Mouse (Mus musculus) MEL (cell line): ENCODE measurements around the gene Fscn2. TPM values are rescaled to one million over a fixed set of nuclear protein-coding genes. Genes with fewer than 3 reads are reported as not detected.
"Not testable (repeated sequence)": the region's sequence is repeated elsewhere in the genome, so short reads cannot be mapped to it uniquely, and the experiment has no call there.

ENCODE experiments used
- DNase-seq: peaks from one replicate; pipeline ENCODE4 v3.0.0; 2011; ENCODE audit warnings: low read depth, low spot score
- H3K27ac ChIP-seq: 2 replicates; pipeline ENCODE4 v1.5.1; 2012; ENCODE audit warnings: low read depth, mild to moderate bottlenecking, control low read depth, low read length, moderate library complexity; ENCODE audit not compliant: control insufficient read depth
- H3K27me3 ChIP-seq, 2 experiments: fragments of 150-350 bp in 1 of 2; sonication (generic) in 1 of 2; 2 replicates each; pipeline ENCODE4 v1.6.1; 2012; ENCODE audit warnings: low read length in 2 of 2, mild to moderate bottlenecking in 2 of 2, improper control_type of control experiment in 1 of 2, moderate library complexity in 1 of 2; ENCODE audit not compliant: insufficient read depth in 2 of 2, control insufficient read depth in 1 of 2
- H3K36me3 ChIP-seq, 2 experiments: 2 replicates each; pipeline ENCODE4 v1.6.1; 2012 to 2014; ENCODE audit warnings: low read length in 2 of 2, improper control_type of control experiment in 1 of 2, inconsistent platforms in 1 of 2, mild to moderate bottlenecking in 1 of 2; ENCODE audit not compliant: insufficient read depth in 2 of 2, control insufficient read depth in 1 of 2
- H3K4me1 ChIP-seq, 2 experiments: fragments of 150-350 bp in 1 of 2; sonication (generic) in 1 of 2; 2 replicates each; pipeline ENCODE4 v1.6.1; 2012; ENCODE audit warnings: low read length in 2 of 2, improper control_type of control experiment in 1 of 2, mild to moderate bottlenecking in 1 of 2; ENCODE audit not compliant: insufficient read depth in 2 of 2, control insufficient read depth in 1 of 2
- H3K4me3 ChIP-seq, 2 experiments: fragments of 150-350 bp in 1 of 2; sonication (generic) in 1 of 2; 2 replicates each; pipeline ENCODE4 v1.5.1; 2012; ENCODE audit warnings: low read depth in 2 of 2, low read length in 2 of 2, mild to moderate bottlenecking in 2 of 2, moderate library complexity in 2 of 2, control low read depth in 1 of 2, improper control_type of control experiment in 1 of 2; ENCODE audit not compliant: control insufficient read depth in 1 of 2, insufficient read depth in 1 of 2
- H3K79me2 ChIP-seq: 2 replicates; pipeline ENCODE4 v1.6.1; 2012; ENCODE audit warnings: mild to moderate bottlenecking, low read length, moderate library complexity; ENCODE audit not compliant: control insufficient read depth, poor library complexity, insufficient read depth
- H3K9ac ChIP-seq: 2 replicates; pipeline ENCODE4 v1.6.1; 2012; ENCODE audit warnings: low read depth, mild to moderate bottlenecking, control low read depth, low read length, moderate library complexity; ENCODE audit not compliant: control insufficient read depth, poor library complexity, severe bottlenecking
- H3K9me3 ChIP-seq: fragments of 150-350 bp; sonication (generic); replicated peaks from 2 replicates; pipeline ENCODE4 v1.6.1; 2012; ENCODE audit warnings: mild to moderate bottlenecking, low read length, improper control_type of control experiment, moderate library complexity; ENCODE audit not compliant: insufficient read depth
- BHLHE40 ChIP-seq: IDR thresholded peaks from 2 replicates; pipeline ENCODE4 v1.6.1; 2012; ENCODE audit warnings: low read depth, mild to moderate bottlenecking, inconsistent platforms, low read length, improper control_type of control experiment, borderline replicate concordance
- ELF1 ChIP-seq: IDR thresholded peaks from 2 replicates; pipeline ENCODE4 v1.6.1; 2014; ENCODE audit warnings: low read depth, mild to moderate bottlenecking, inconsistent platforms, low read length, improper control_type of control experiment, moderate library complexity
- EP300 ChIP-seq, 2 experiments: IDR thresholded peaks; 2 replicates each; pipeline ENCODE4 v1.6.1; 2011; ENCODE audit warnings: improper control_type of control experiment in 2 of 2, low read length in 2 of 2, low read depth in 1 of 2, mild to moderate bottlenecking in 1 of 2
- GATA1 ChIP-seq: IDR thresholded peaks from 2 replicates; pipeline ENCODE4 v1.6.1; 2011; ENCODE audit warnings: low read depth, low read length, improper control_type of control experiment
- HCFC1 ChIP-seq: IDR thresholded peaks from 2 replicates; pipeline ENCODE4 v1.6.1; 2012; ENCODE audit warnings: low read depth, mild to moderate bottlenecking, inconsistent platforms, low read length, improper control_type of control experiment, moderate library complexity
- MAX ChIP-seq: IDR thresholded peaks from 2 replicates; pipeline ENCODE4 v1.6.1; 2011; ENCODE audit warnings: low read length, improper control_type of control experiment
- MAZ ChIP-seq: IDR thresholded peaks from 2 replicates; pipeline ENCODE4 v1.6.1; 2012; ENCODE audit warnings: low read depth, mild to moderate bottlenecking, inconsistent platforms, low read length, improper control_type of control experiment
- MYC ChIP-seq: IDR thresholded peaks from 2 replicates; pipeline ENCODE4 v1.6.1; 2011; ENCODE audit warnings: low read depth, mild to moderate bottlenecking, low read length, improper control_type of control experiment, moderate library complexity
- NELFE ChIP-seq: IDR thresholded peaks from 2 replicates; pipeline ENCODE4 v1.6.1; 2011; ENCODE audit warnings: low read depth, low read length, improper control_type of control experiment
- POLR2A ChIP-seq, 2 experiments: IDR thresholded peaks; 2 replicates each; pipeline ENCODE4 v1.6.1; 2011 to 2012; ENCODE audit warnings: low read length in 2 of 2, mild to moderate bottlenecking in 2 of 2, control low read depth in 1 of 2, improper control_type of control experiment in 1 of 2, low read depth in 1 of 2, moderate library complexity in 1 of 2; ENCODE audit not compliant: control insufficient read depth in 1 of 2, insufficient read depth in 1 of 2, poor library complexity in 1 of 2
- POLR2AphosphoS2 ChIP-seq: IDR thresholded peaks from 2 replicates; pipeline ENCODE4 v1.6.1; 2011; ENCODE audit warnings: low read length, improper control_type of control experiment
- RCOR1 ChIP-seq: IDR thresholded peaks from 2 replicates; pipeline ENCODE4 v1.6.1; 2012; ENCODE audit warnings: low read depth, mild to moderate bottlenecking, inconsistent platforms, low read length, improper control_type of control experiment
- SIN3A ChIP-seq: IDR thresholded peaks from 2 replicates; pipeline ENCODE4 v1.6.1; 2012; ENCODE audit warnings: low read length, improper control_type of control experiment, inconsistent platforms
- SMC3 ChIP-seq: IDR thresholded peaks from 2 replicates; pipeline ENCODE4 v1.6.1; 2011; ENCODE audit warnings: low read depth, low read length, improper control_type of control experiment
- TBP ChIP-seq: IDR thresholded peaks from 2 replicates; pipeline ENCODE4 v1.8.0; 2011; ENCODE audit warnings: low read depth, low read length, improper control_type of control experiment
- TCF12 ChIP-seq: IDR thresholded peaks from 2 replicates; pipeline ENCODE4 v1.6.1; 2014; ENCODE audit warnings: low read depth, mild to moderate bottlenecking, inconsistent platforms, low read length, improper control_type of control experiment, moderate library complexity
- UBTF ChIP-seq: IDR thresholded peaks from 2 replicates; pipeline ENCODE4 v1.6.1; 2012; ENCODE audit warnings: low read depth, mild to moderate bottlenecking, inconsistent platforms, low read length, improper control_type of control experiment, moderate library complexity, borderline replicate concordance; ENCODE audit not compliant: insufficient read depth
- USF1 ChIP-seq: IDR thresholded peaks from 2 replicates; pipeline ENCODE4 v1.6.1; 2014; ENCODE audit warnings: low read depth, mild to moderate bottlenecking, inconsistent platforms, low read length, improper control_type of control experiment, moderate library complexity
- USF2 ChIP-seq, 2 experiments: IDR thresholded peaks; 2 replicates each; pipeline ENCODE4 v1.6.1; 2011 to 2012; ENCODE audit warnings: improper control_type of control experiment in 2 of 2, low read length in 2 of 2, borderline replicate concordance in 1 of 2, inconsistent platforms in 1 of 2, low read depth in 1 of 2, mild to moderate bottlenecking in 1 of 2; ENCODE audit not compliant: insufficient read depth in 1 of 2
- ZMIZ1 ChIP-seq: IDR thresholded peaks from 2 replicates; pipeline ENCODE4 v1.6.1; 2012; ENCODE audit warnings: low read depth, mild to moderate bottlenecking, inconsistent platforms, low read length, improper control_type of control experiment, moderate library complexity
- polyA plus RNA-seq, 2 experiments: library from polyadenylated mRNA; stranded (reverse) in 1 of 2; unstranded in 1 of 2; fragments of >175 nt in 1 of 2; fragments of >200 nt in 1 of 2; gene quantifications; 2 replicates each; pipeline versions ENCODE4 v1.2.1 to v1.2.4; 2012; ENCODE audit warnings: low replicate concordance in 2 of 2, low read depth in 1 of 2; ENCODE audit not compliant: insufficient read length in 2 of 2, insufficient read depth in 1 of 2, missing spikeins in 1 of 2
- total RNA-seq: library from RNA; depleted of rRNA; stranded (reverse); fragments of 300-350 nt; gene quantifications from 2 replicates; pipeline ENCODE4 v1.2.3, GENCODE M21; 2012

Gene Fscn2
- total and polyA plus RNA-seq, 3 experiments, result 0.61 to 0.62 TPM; not detected in 1

DNA sequence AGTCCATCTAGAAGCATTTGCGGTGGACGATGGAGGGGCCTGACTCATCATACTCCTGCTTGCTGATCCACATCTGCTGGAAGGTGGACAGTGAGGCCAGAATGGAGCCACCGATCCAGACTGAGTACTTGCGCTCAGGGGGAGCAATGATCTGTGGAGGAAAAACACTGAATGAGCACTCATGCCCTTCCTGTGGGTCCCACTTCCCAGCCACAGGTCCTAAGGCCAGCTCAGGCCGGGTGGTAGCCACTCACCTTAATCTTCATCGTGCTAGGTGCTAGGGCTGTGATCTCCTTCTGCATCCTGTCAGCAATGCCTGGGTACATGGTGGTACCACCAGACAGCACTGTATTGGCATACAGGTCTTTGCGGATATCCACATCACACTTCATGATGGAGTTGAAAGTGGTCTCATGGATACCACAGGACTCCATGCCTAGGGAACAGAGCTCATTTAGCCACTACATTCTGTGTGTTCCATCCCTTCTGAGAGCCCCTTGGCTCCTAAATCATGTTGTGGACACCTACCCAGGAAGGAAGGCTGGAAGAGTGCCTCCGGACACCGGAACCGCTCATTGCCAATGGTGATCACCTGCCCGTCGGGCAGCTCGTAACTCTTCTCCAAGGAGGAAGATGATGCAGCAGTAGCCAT lies 14.8 kb upstream of the Fscn2 start:
- H3K4me3 ChIP-seq, result peak overlapping the region; percentile 27 to 41
- peaks cover 21% of the 10 kb centered on the region for H3K79me2 ChIP-seq
- H3K36me3 ChIP-seq, DNase-seq, H3K27me3 ChIP-seq, H3K9me3 ChIP-seq, H3K27ac ChIP-seq: not testable (repeated sequence)
- H3K9ac ChIP-seq, result peak overlapping the region; percentile 27
- TF ChIP-seq POLR2A (IDR thresholded peaks at IDR 0.05; ENCODE audit: control insufficient read depth in 1 of 2, insufficient read depth in 1 of 2, low read depth in 1 of 2, low read length in 2 of 2, poor library complexity in 1 of 2), result peak in 1 of 2 experiments; percentile 19; a peak in 1 of 4 replicates
- H3K4me1 ChIP-seq, result peaks cover 0 to 13% of the 10 kb centered on the region in 2 experiments; a peak in 3 of 4 replicates

DNA sequence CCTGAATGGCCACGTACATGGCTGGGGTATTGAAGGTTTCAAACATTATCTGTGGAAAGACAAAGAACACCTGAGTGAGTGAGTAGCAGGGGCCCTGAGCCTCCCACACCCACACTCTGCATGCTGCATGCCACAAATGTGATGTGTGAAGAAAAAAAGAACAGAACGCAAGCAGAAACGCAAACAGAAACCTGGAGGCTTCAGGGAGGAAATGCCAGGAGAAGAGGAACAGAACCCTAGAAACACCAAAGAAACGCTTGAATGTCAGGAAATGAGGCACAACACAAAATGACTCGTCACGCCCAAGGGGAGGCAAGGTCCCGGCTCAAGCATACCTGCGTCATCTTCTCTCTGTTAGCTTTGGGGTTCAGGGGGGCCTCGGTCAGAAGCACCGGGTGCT lies 14.0 kb upstream of the Fscn2 start:
- Histone ChIP-seq H3K4me1 (peaks cover 0 to 18% of the 10 kb centered on the region in 2 experiments; a peak in 3 of 4 replicates), H3K4me3 (peak overlapping the region; percentile 88 to 93), H3K27me3 (no peaks in the 10 kb centered on the region), H3K79me2 (peaks cover 21% of the 10 kb centered on the region), H3K9me3 (no peaks in the 10 kb centered on the region), H3K27ac (peak overlapping the region; percentile 32; the same call in 1 of the 2 replicates), H3K9ac (peak overlapping the region; percentile 99), H3K36me3 (peaks cover 0 to 5% of the 10 kb centered on the region in 2 experiments; a peak in 2 of 4 replicates)
- DNase-seq, result peak; percentile 69
- TF ChIP-seq SIN3A, result 0 out of 2 replicates have a peak, but pooled peaks have one; percentile 22
- TF ChIP-seq RCOR1, result no peak

GRCm38 (mm10) chr11:120347791-120348683 lies 13.3 kb upstream of the Fscn2 start, which contains the start of gene Actg1:
TSS of gene Actg1 (minus strand) at chr11:120348542.
- H3K4me3 ChIP-seq, result peak within 1 kb of the TSS; percentile 88 to 93
- DNase-seq, result peak; percentile 89
- H3K79me2 ChIP-seq, result peaks cover 21% of the 10 kb centered on the region
- peaks cover 0 to 24% of the 10 kb centered on the region in 2 experiments; a peak in 3 of 4 replicates for H3K4me1 ChIP-seq
- no peaks in the 10 kb centered on the region for H3K9me3 ChIP-seq
- H3K9ac ChIP-seq, result peak within 1 kb of the TSS; percentile 99
- peak within 1 kb of the TSS; percentile 81 for H3K27ac ChIP-seq
- peak; percentile 76; the same call in 1 of the 2 replicates for TF ChIP-seq UBTF
- TF ChIP-seq HCFC1, result peak; percentile 58; the same call in 1 of the 2 replicates
- TF ChIP-seq POLR2AphosphoS2, result peak; percentile 92
- peak; percentile 100 for TF ChIP-seq NELFE
- TF ChIP-seq ELF1, result no peak
- peak; percentile 93 to 96 for TF ChIP-seq POLR2A (IDR thresholded peaks at IDR 0.05; ENCODE audit: control insufficient read depth in 1 of 2, insufficient read depth in 1 of 2, low read depth in 1 of 2, low read length in 2 of 2, poor library complexity in 1 of 2)
- no peak for TF ChIP-seq GATA1
- peak; percentile 85 for TF ChIP-seq USF1
- TF ChIP-seq EP300 (IDR thresholded peaks at IDR 0.05; ENCODE audit: low read depth in 1 of 2, low read length in 2 of 2), result no peak
- no peak for TF ChIP-seq MYC
- TF ChIP-seq SIN3A, result peak; percentile 75; the same call in 1 of the 2 replicates
- TF ChIP-seq USF2 (IDR thresholded peaks at IDR 0.05; ENCODE audit: borderline replicate concordance in 1 of 2, insufficient read depth in 1 of 2, low read depth in 1 of 2, low read length in 2 of 2), result peak in 1 of 2 experiments; percentile 55; a peak in 1 of 4 replicates
- no peak for TF ChIP-seq SMC3
- peak; percentile 62; the same call in 1 of the 2 replicates for TF ChIP-seq MAX
- peak; percentile 98 for TF ChIP-seq ZMIZ1
- peak; percentile 97 for TF ChIP-seq TBP
- TF ChIP-seq TCF12, result peak; percentile 65
- TF ChIP-seq BHLHE40, result peak; percentile 45; the same call in 1 of the 2 replicates
- TF ChIP-seq MAZ, result peak; percentile 95
- H3K36me3 ChIP-seq, result peaks cover 0 to 10% of the 10 kb centered on the region in 2 experiments; a peak in 2 of 4 replicates
- H3K27me3 ChIP-seq, result no peaks in the 10 kb centered on the region
